Mouse (Mus musculus) retina, postnatal 1 day (tissue): Measurements from ENCODE around the gene Ggt5.
"Not testable (repeated sequence)": the region's sequence is repeated elsewhere in the genome, so short reads cannot be mapped to it uniquely, and the experiment has no call there.

ENCODE experiments used
- DNase-seq: peaks from one replicate; pipeline ENCODE4 v3.0.0-alpha.2; 2012

Gene Ggt5

DNA sequence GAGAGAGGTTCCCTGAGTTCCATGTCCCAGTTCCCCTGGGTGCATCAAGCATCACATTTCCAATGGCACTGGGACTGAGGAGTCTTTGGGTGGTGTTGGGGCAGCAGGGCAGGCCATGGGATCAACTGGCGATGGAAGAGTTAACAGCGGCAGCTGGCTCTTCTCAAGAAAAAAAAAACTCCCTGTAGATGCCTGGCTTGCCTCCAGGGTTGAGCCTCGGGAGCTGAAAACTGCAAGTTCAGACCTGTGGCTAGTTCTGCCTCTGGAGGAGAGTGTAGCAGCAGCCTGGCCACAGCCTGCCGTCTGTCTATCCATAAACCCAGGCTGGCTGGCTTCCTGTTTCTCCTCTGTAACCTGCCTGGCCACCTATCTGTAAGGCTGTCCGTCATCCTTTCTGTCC lies at the start of gene Ggt5:
TSS of gene Ggt5 (plus strand) at position 212 of the 400 bp plus-strand sequence.
- peak; percentile 63 for DNase-seq

DNA sequence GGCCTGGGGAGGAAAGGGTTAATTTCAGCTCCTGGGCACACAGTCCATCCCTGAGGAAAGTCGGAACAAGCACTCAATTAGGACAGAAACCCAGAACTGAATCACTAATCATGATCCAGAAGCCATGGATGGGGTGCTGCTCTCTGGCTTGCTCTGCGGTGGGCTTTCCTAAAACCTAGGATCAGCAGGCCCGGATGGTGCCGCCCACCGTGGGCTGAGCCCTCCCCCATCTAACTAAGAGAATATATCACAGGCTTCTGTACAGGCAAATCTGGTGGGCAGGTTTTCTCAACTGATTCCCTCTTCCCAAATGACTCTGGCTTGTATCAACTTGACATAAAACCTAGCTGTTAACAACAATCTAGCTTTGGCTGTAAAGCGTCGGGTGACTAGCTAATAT lies 41.2 kb upstream of the Ggt5 start:
- no peak for DNase-seq

DNA sequence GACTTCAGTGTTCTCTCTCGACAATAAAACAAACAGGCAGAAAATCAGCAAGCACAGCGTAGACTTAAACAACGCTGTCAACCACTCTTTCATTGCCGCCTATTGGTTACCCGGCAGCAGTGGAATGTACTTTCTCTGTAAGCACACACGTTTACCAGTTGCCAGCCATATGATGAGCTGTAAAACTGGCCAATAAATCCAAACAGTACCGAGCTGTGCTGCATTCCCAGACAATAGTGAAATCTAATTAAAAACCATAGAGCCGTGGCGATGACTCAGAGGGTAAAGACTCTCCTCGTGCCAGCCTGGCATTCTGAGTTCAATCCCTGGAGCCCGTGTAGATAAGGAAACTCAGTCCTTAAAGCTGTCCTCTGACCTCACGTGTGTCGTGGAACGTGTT lies 40.7 kb upstream of the Ggt5 start:
- no peak for DNase-seq

DNA sequence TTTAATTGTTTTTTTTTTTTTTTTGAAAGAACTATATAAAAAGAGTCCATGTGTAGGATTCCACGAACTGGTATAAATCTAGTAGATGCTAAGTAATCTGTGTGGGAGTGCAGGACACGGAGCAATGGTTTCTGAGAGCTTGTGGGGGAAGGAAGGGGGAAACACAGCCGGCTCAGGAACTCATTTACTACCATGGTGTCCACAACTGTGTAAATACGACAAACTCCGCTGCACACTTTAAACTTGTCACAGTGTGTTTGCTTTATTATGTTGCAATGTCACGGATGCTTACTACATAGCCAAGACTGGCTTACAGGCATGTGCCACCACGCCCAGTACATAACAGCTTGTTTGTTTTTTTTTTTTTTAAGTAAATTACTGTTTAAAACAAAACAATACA lies 39.3 kb upstream of the Ggt5 start:
- DNase-seq = no peak

DNA sequence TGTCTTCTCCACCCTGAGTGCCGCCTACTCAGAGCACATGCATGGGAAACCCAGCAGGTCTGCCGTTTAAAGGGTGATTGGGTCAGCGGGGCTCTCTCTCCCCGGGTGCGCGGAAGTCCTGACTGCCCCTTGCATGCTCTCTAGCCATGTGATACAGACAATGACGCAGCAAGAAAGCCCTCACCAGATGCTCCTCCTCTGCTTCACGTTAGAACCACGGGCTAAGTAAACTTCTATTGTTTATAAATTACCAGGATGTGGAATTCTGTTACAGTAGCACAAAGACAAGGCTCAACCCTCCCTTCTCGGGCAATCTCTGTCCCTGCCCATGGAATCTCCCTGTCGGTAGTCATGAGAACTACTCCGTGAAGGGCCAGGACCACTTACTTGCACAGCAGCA lies 38.0 kb upstream of the Ggt5 start:
- DNase-seq = no peak

DNA sequence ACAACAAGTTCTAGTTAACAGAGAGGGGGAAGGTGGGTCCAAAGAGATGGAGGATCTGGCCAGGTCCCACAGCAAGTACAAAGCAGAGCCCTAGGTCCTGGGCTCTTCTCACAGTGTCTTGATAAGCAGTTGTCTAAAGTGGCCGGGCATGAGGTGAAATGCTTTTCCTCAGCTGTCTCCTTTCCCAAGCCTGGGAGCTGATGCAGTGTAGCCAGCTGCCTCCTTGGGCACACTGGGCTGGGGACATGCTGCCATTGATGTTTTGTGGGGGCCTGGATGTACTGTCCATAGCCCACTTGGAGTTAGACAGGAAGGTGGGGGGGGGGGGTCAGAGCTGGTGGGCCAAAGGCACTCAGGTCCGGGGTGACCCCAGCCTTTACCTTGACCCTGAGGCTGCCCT lies 37.0 kb upstream of the Ggt5 start:
- no peak for DNase-seq

DNA sequence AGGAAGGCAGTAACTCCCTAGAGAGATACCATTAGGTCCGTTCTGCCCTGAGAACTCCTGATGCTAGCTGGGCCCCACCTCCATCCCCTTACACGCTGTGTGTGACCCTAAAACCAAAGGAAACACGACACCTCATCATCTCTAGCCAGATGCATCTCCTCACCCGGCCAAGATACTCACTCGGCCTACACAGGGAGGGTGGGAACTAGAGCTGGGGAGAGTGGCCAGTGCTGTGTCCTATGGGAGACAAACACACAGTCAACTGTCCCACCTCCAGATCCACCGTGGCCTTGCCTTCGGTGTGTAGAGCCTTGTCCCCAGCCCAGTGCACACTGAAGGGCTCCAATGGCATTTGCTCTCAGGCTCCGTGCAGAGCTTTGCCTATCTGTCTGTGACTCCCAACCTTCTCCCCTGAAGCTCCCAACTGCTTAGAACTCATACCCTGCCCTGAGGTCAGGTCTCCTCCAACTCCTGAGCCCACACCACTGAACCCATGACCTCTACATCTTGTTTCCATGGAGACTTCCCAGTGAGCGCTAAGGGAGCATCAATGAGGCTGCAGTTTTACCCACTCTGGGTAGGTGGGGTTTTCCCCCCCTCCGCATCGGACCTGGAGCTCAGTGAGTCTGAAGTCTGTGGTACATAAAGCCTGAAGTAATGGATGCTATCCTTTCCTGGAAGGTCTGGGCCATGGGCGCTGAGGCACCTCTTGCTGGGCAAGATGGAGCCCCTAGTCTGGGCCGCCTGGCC lies 36.3 kb upstream of the Ggt5 start:
- no peak for DNase-seq

DNA sequence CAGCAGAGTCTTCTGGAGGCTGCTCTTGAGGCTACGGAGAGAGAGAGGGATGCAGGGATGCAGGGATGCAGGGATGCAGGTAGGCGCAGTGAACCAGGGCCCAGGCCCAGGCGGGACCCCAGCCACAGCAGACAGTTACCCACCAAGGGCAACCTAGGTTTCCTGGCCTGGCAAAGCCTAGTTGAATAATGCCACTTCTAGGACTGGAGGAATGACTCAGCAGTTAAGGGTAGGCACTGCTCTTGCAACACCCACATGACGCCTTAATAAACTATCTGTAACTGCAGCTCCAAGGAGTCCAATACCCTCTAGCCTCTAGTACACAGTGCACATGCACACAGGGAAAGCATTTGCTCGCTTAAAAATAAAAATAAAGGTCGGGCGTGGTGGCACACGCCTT lies 35.0 kb upstream of the Ggt5 start:
- DNase-seq = no peak

DNA sequence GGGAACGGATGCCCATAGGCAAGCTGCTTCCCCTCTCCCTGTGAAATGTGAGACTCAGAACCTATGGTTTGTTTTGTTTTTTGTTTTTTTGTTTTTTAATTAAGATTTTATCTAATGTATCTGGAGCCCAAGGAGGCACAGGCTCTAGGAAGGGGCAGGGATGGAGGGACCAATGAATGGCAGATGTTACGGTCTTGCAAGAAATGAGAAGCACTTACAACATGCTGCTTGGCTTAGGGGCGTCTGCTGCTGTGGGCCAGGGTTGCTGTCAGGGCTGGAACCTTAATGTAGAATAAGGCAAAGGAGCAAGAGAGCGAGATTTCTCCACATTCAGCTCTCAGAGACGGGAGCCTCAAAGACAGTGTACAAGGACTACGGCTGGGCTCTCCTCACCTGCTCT lies 33.6 kb upstream of the Ggt5 start:
- DNase-seq = no peak

DNA sequence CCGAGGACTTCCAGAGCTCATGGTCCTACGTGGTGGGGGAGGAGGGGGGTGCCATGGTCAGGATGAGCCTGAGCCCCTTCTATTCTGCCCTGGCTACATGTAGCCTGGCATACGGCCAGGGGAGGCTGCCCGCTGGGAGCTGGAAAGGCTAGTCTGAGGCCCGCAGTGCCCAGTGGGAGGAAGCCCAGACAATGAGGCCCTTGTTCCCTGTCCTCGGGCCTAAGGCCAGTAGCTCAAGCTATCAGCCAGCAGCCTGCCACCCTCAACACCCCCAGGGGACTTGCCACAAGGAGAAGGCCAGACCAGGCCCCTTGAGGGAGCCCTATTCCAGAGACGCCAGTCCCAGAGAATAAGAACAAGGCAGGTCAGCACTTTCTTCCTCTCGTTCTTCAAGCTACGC lies 33.1 kb upstream of the Ggt5 start:
- peak; percentile 97 for DNase-seq

DNA sequence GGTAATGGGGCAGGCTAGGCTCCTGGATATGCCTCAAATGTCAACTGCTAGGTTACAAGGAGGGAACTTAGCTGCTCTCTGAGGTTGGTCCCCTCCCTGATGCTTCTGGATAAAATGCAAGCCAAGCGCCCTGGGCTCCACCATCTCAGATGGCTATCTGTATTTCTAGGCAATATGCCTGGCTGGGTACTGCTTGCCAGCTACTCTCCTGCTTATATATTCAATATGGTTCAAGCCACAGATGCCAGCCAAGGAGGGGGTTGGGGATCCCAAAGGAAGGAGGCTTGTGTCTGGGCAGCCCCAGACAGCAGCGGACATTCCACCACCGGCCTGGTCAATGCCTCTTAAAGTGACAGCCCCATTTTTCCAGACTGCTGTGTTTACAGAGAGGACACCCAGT lies 30.6 kb upstream of the Ggt5 start:
- DNase-seq = peak; percentile 54

DNA sequence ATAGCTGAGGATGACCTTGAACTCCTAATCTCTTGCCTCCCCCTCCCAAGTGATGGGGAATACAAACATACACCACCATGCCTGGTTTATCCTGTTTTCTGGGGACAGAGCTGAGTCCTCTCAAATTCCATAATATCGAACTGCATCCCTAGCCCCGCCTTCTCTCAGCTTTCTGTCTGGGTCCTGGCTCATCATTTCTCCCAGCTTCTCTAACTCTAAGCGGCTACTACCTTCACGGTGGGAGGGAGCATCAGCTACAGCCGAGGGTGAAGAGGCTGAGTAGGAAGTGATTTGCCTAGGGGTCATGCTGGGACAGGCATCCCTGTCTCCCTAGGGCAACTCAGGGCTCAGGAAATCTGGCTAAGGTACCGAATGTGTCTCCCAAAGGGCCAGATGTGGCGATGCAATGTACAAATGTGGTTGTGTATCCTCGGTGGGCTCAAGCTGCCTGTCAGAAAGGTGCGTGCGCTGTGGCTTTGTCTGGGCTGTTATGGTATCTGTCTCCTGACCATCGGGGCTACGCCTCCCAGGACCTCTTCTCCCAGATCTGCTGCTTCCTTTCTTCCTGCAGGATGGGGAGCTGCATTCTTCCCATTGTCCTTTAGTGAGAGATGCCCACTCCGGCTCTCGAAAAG lies 30.0 kb upstream of the Ggt5 start:
- no peak for DNase-seq

DNA sequence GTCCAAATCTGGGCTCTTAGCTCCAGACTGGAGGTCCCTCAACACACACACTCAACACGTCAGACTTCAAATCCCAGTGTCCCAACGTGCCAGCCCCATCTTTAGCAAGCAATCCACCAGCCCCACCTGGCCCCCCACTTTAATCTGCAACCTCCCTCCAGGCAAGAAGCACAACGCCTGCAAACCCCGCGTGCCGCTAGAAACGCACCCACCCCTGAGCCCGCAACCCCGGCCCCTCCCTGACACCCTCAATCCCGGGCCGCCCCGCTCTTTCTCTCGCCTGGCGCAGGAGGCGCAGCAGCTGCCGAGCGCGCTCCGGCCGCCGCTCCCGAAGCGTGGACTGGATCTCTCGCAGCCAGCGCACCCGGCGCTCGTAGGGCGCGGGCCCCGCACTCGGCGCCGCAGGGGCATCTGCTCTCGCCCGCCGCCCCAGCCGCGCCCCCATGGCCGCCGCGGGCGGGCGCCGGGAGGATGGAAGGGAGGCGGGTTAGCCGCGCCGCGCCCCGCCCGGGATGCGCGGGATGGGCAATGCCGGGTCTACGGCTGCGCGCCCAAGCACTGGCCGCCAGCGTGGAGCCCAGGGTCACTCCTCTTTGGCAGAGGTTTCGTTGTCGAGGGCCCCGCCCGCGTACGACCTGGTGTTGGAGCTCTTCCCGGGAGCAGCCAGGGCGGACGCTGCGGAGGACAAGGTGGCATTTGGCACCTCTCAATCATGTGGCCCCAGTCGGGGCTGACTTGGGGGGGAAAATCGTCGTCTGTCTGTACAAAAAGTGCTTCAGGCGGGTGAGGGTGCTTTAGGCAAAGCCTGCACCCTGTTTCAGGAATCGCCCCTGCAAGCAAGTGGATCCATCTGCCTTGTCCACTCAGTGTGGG lies 29.2 kb upstream of the Ggt5 start, which contains the start of gene Lrrc75b:
TSS of gene Lrrc75b (minus strand) at position 655 of the 873 bp plus-strand sequence.
- DNase-seq = peak; percentile 76

DNA sequence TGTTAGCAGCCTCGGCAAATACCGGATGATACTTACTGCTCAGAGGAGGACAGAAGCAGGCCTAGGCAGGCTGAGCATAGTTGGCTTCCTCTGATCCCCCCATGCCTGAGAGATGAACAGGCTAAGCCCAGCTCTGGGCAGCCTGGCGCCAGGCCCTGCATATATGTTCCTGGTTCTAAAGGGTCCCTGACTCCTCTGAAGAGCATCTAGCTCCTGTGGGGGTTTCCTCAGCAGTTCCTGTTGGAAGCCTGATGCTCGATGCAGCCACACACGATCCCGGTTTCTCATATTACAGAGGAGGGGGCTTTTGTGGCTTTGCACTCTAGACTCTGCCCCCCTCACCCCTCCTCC lies 28.6 kb upstream of the Ggt5 start:
- DNase-seq = no peak

DNA sequence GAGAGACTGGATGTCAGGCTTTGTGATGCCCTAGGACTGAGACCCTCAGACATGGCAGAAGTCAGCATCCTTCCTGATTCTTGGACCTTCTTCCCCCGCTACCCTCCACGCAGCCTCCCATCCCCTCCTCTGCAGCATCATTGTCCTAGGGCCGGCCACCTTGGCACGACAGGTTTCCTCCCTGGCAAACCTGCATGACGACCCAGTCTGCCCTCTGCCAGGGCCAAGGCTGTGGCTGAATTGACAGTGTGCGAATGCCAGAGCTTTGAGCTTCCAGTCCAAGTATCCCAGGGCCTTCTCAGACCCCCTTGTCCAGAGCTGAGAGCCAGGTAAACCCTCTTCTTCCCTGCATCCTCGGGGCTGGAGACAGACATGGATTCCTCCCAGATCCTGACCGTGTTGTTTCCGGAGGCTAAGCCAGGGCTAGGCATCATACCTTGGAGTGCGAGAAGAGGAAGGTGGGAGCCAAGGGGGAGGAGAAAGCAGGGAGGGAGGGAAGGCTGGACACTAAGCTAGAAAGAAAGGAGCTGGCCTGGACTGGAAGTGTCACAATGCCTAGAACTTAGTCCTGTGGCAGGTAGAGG lies 28.0 kb upstream of the Ggt5 start, which contains the start of gene Ggt1:
TSS of gene Ggt1 (plus strand) at position 534 of the 584 bp plus-strand sequence.
- DNase-seq = no peak

DNA sequence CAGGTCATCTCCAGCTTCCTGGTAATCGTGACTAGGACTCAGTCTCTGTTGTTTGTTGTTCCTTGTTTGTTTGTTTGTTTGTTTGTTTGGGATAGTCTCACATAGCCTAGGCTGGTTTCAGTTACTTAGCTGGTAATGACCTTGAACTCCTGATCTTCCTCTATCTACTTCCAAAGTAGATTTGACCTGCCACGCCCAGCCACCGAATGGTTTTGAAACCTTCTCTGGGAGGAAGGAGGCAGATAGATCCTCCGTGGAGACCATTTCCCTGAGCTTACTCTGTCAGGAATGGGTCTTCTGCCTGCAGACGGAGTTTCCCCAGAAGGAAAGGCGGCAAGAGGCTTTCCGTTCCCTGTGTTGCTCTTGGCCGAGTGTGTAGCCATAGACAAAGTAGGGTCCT lies 26.5 kb upstream of the Ggt5 start:
- DNase-seq = no peak

DNA sequence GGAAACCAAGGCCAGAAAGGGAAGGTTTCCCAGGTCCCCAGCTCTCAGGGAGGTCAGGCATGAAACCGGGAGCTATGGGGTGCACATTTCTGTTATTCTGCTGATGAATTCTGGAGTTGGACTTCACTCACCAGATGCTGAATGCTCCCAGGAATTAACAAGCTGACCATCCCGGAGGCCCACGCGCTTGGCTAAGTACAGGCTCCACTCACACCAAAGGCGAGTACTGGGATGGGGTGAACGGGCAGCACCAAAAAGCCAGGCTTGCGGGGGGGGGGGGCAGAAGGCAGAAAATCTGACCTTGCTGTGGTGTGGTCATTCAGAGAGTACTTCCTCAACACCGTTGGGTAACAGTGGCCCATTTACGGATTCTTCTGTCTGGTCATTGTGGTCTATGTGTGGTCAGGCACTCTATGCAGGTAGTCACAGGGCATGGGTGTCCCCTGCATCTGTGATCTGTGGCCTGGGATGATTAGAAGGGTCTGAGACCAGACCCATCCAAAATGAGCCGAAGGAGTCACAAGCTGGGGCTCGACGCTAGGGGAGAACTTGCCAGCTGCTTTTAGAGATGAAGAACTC lies 24.4 kb upstream of the Ggt5 start:
- DNase-seq = no peak

DNA sequence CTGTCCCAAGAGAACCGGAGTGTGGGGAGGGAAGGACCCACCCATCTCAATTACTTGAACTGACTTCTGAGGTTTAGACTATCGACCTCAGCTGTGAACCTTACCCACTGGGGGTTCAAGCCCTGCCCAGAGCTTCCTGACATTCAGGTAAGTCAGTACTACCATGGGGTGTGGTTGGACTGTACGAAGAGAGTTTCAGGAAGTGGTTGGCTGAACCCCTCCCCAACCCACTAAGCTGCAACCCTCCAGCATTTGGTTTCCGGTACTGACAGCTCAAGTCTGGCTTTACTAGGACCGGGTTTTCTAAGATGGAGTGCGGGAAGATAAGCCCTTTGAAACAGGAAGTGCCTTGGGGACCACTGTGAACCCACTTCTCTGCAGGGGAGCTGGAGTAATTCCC lies 23.7 kb upstream of the Ggt5 start:
- DNase-seq = no peak

DNA sequence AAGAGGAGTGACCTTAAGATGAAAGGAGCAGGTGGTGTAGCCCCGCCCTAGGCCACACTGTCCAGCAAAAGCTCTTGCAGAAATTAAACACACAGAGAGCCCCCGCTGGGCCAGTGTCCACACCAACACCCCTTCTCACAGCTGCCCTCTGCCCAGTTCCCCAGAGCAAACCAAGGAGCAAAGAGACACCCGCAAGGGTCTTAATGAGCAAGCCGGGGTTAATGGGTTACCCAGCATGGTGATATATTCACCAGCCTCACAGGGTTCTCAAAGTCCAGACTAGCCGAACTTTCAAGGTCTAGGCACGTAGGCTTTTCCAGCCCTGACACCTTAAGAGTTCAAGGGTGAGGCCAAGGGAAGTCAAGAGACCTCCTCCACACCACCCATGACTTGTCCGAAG lies 23.2 kb upstream of the Ggt5 start:
- no peak for DNase-seq

DNA sequence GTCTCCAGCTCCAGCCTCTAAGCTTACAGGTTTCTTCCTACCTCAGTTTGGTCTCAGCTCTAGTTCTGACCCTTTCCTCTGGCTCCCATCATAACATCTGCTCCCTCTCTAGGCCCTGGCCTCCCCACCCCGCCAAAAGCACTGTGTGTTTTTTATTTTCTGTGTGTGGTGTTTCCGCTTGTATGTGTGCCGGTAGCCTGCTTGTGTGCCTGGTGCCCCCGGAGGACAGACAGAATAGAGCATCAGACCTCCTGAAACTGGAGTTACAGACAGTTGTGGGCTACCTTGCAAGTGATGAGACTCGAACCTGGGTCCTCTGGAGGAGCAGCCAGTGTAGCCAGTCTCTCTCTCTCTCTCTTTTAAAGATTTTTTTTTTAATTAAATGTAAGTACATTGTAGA lies 22.8 kb upstream of the Ggt5 start:
- DNase-seq = no peak

DNA sequence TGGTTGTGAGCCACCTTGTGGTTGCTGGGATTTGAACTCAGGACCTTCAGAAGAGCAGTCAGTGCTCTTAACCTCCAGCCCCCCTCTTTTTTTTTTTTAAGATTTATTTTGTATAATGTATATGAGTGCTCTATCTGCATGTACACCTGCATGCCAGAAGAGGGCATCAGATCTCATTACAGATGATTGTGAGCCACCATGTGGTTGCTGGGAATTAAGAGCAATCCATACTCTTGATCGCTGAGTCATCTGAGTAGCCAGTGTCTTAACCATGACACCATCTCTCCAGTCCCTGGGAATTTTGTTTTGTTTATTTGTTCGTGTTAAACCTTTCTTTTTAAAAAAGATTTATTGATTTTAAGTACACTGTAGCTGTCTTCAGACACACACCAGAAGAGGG lies 22.4 kb upstream of the Ggt5 start:
- DNase-seq = not testable (repeated sequence)

DNA sequence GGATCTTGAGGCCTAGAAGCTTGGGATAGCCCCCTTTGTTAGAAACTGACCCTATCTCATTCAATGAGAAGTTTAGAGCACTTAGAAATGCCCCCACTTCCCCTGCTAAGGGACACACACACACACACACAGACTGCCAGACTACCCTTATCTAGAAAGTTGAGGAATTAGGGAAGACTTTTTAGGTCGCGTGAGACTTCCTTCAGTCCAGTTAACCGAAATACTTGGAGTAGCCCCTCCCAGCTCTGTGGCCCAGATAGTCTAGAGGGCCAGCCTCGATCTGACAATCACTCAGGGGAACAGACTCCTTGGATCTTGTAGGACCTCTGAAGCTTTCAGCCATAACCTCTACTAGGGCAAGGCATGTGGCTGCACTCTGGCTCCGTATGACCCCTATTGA lies 21.1 kb upstream of the Ggt5 start:
- no peak for DNase-seq

DNA sequence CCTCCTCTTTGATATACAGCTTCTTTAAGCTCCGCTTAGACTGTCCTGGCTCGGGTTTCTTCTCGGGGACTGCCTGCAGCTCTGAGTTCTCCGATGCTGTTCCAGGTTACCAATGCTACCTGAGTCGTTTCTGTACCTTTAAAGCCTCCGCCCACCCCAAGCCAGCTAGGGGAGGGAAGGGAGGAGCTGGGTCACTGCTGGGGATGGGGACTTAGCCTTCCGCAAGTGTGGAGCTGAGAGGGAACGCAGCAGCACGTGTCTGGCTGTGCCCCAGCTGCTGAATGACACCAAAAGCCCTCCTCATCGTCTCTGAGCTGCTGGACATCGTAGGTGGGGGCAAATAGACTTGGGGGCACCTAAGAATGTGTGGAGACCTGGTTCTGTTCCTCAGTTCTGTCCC lies 20.7 kb upstream of the Ggt5 start:
- DNase-seq = no peak
